Mouse (Mus musculus): ENCODE data around the gene Tmem107. TPM values are rescaled to one million over a fixed set of nuclear protein-coding genes. Genes with fewer than 3 reads are reported as not detected.
A peak's percentile ranks its signal among the peaks of the same experiment; 100 is the strongest.

Tmem107 gene
- total RNA-seq, 1 experiment = 38.8 TPM

DNA sequence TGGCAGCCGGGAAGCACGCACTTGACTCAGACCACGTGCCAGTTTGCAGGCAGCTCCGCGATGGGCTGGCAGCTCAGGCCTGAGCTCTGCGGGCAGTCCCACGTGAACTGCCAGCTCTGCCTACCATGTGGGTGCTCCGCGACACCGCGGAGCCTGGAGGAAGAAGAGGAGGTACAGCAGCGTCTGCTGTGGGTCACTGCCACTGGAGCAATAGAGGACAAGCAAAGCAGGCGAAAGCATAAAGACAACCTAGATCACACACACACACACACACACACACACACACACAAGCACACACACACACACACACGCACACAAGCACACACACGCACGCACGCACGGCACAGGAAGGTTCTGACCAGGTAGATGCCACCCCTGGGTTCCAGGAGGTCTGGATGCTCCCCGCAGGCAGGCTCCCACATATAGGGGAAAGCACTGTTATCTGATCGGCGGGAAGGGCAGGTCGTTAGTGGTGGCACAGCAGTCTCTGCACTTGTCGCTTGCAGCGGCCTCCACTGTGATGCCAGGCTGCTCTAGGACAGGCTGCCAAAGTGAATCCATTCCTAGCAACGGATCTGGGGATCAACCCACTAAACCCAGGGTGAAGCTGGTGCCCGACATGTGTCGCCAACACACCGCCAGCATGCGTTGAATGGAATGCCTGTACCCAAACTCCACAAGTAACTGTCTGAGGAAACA is 4.3 kb upstream of the Tmem107 start:
- Histone ChIP-seq H3K27ac (ENCODE audit: insufficient read depth, low read depth, low read length, poor library complexity, severe bottlenecking) (no peak overlapping the region), H3K9ac (ENCODE audit: insufficient read depth, low read depth, low read length, poor library complexity, severe bottlenecking) (peak overlapping the region; percentile 69), H3K4me3 (ENCODE audit: insufficient read depth in 1 of 2, low read depth in 1 of 2, low read length in 2 of 2, poor library complexity in 1 of 2, severe bottlenecking in 1 of 2) (peak overlapping the region; percentile 54 to 65), H3K4me1 (ENCODE audit: control insufficient read depth in 2 of 2, insufficient read depth in 2 of 2, low read length in 2 of 2, poor library complexity in 1 of 2) (peaks cover 3 to 5% of the 10 kb centered on the region in 2 experiments; a peak in 2 of 4 replicates), H3K36me3 (ENCODE audit: control insufficient read depth, insufficient read depth, low read length, poor library complexity, severe bottlenecking) (no peaks in the 10 kb centered on the region), H3K9me3 (ENCODE audit: control insufficient read depth, insufficient read depth, low read depth, low read length) (no peaks in the 10 kb centered on the region)
- DNase-seq (ENCODE audit: low read depth, low spot score) = no peak
- TF ChIP-seq CHD2 (IDR thresholded peaks at IDR 0.05; ENCODE audit: low read depth, low read length) = no peak
- in situ Hi-C loops (cut with MboI; ENCODE audit: low sequenced_read_pairs in 2 of 2, unreplicated experiment in 2 of 2) = no loop called here

DNA sequence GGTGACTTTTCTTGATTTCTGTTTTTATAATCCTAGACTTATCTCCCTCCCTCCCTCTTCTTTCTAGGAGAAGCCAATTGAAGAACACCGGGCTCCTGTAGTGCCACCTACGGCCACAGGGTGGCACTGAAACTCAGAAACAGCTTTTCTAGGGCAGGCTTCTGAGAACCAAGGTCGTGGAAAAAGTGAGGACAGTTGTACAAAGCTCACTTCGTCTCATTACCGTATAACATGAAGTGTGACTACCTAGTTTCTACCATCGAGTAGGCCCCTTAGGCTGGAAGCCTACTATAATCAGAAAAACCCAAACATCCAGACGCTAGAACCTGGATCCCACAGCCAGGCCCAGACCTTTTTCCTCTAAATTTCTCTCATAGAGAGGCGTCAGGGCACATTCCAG is 3.6 kb upstream of the Tmem107 start:
- in situ Hi-C loops (cut with MboI; ENCODE audit: low sequenced_read_pairs in 2 of 2, unreplicated experiment in 2 of 2) = no loop called here
- Histone ChIP-seq H3K4me3 (ENCODE audit: insufficient read depth in 1 of 2, low read depth in 1 of 2, low read length in 2 of 2, poor library complexity in 1 of 2, severe bottlenecking in 1 of 2) (peak overlapping the region; percentile 54 to 65), H3K36me3 (ENCODE audit: control insufficient read depth, insufficient read depth, low read length, poor library complexity, severe bottlenecking) (no peaks in the 10 kb centered on the region), H3K4me1 (ENCODE audit: control insufficient read depth in 2 of 2, insufficient read depth in 2 of 2, low read length in 2 of 2, poor library complexity in 1 of 2) (peaks cover 3 to 5% of the 10 kb centered on the region in 2 experiments; a peak in 2 of 4 replicates), H3K9me3 (ENCODE audit: control insufficient read depth, insufficient read depth, low read depth, low read length) (no peaks in the 10 kb centered on the region), H3K9ac (ENCODE audit: insufficient read depth, low read depth, low read length, poor library complexity, severe bottlenecking) (peak overlapping the region; percentile 31; the same call in 1 of the 2 replicates), H3K27ac (ENCODE audit: insufficient read depth, low read depth, low read length, poor library complexity, severe bottlenecking) (no peak overlapping the region)
- DNase-seq (ENCODE audit: low read depth, low spot score) = peak; percentile 93
- no peak for TF ChIP-seq CHD2 (IDR thresholded peaks at IDR 0.05; ENCODE audit: low read depth, low read length)
- TF ChIP-seq HCFC1 (IDR thresholded peaks at IDR 0.05; ENCODE audit: borderline replicate concordance, insufficient read depth, low read length) = no peak
- no peak for TF ChIP-seq ZNF384 (IDR thresholded peaks at IDR 0.05; ENCODE audit: low read depth, low read length)
- TF ChIP-seq MAFK (IDR thresholded peaks at IDR 0.05; ENCODE audit: insufficient read depth, low read depth, low read length) = no peak
- TF ChIP-seq ZC3H11A (IDR thresholded peaks at IDR 0.05; ENCODE audit: borderline replicate concordance, low read depth, low read length) = no peak

DNA sequence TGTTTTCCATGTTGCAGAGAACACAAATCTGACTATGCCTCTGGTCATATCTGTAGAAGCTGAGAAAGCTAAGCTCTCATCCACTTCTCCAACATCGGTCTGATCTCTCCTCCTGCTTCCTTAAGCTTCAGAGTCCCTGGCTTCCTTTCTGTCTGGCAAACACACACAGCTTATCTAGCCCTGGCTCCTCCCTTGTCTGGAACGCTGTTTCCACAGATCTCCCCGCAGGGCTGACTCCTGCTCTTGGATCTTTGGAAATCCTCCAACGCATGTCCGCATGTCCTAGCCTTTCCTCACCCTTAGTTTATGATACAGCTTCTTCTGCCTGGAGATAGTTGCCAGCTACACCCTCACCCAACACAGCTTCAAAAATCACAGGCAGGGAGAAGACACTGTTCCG is 3.0 kb upstream of the Tmem107 start:
- no peaks in the 10 kb centered on the region for H3K9me3 ChIP-seq (ENCODE audit: control insufficient read depth, insufficient read depth, low read depth, low read length)
- in situ Hi-C loops (cut with MboI; ENCODE audit: low sequenced_read_pairs in 2 of 2, unreplicated experiment in 2 of 2) = no loop called here
- H3K4me1 ChIP-seq (ENCODE audit: control insufficient read depth in 2 of 2, insufficient read depth in 2 of 2, low read length in 2 of 2, poor library complexity in 1 of 2) = peaks cover 5 to 6% of the 10 kb centered on the region in 2 experiments; a peak in 2 of 4 replicates
- no peak overlapping the region for H3K9ac ChIP-seq (ENCODE audit: insufficient read depth, low read depth, low read length, poor library complexity, severe bottlenecking)
- no peak for DNase-seq (ENCODE audit: low read depth, low spot score)
- H3K27ac ChIP-seq (ENCODE audit: insufficient read depth, low read depth, low read length, poor library complexity, severe bottlenecking) = no peak overlapping the region
- H3K36me3 ChIP-seq (ENCODE audit: control insufficient read depth, insufficient read depth, low read length, poor library complexity, severe bottlenecking) = no peaks in the 10 kb centered on the region
- TF ChIP-seq ZC3H11A (IDR thresholded peaks at IDR 0.05; ENCODE audit: borderline replicate concordance, low read depth, low read length) (no peak), CHD2 (IDR thresholded peaks at IDR 0.05; ENCODE audit: low read depth, low read length) (no peak), HCFC1 (IDR thresholded peaks at IDR 0.05; ENCODE audit: borderline replicate concordance, insufficient read depth, low read length) (no peak), ZNF384 (IDR thresholded peaks at IDR 0.05; ENCODE audit: low read depth, low read length) (no peak), MAFK (IDR thresholded peaks at IDR 0.05; ENCODE audit: insufficient read depth, low read depth, low read length) (no peak)
- no peak overlapping the region for H3K4me3 ChIP-seq (ENCODE audit: insufficient read depth in 1 of 2, low read depth in 1 of 2, low read length in 2 of 2, poor library complexity in 1 of 2, severe bottlenecking in 1 of 2)

- Histone ChIP-seq H3K27ac (ENCODE audit: insufficient read depth, low read depth, low read length, poor library complexity, severe bottlenecking) (peak overlapping the region; percentile 5), H3K9me3 (ENCODE audit: control insufficient read depth, insufficient read depth, low read depth, low read length) (no peaks in the 10 kb centered on the region), H3K4me3 (ENCODE audit: insufficient read depth in 1 of 2, low read depth in 1 of 2, low read length in 2 of 2, poor library complexity in 1 of 2, severe bottlenecking in 1 of 2) (peak overlapping the region; percentile 69 to 80), H3K4me1 (ENCODE audit: control insufficient read depth in 2 of 2, insufficient read depth in 2 of 2, low read length in 2 of 2, poor library complexity in 1 of 2) (peaks cover 5 to 8% of the 10 kb centered on the region in 2 experiments; a peak in 2 of 4 replicates), H3K9ac (ENCODE audit: insufficient read depth, low read depth, low read length, poor library complexity, severe bottlenecking) (peak overlapping the region; percentile 84), H3K36me3 (ENCODE audit: control insufficient read depth, insufficient read depth, low read length, poor library complexity, severe bottlenecking) (no peaks in the 10 kb centered on the region)
- TF ChIP-seq ZNF384 (IDR thresholded peaks at IDR 0.05; ENCODE audit: low read depth, low read length) = no peak
- no peak for DNase-seq (ENCODE audit: low read depth, low spot score)
- in situ Hi-C loops (cut with MboI; ENCODE audit: low sequenced_read_pairs in 2 of 2, unreplicated experiment in 2 of 2) = no loop called here
These were observed 513 bp upstream of the Tmem107 start for GRCm38 (mm10) chr11:69070093-69070492.

GRCm38 (mm10) chr11:69071262-69071661 is 656 bp downstream of the Tmem107 start:
- no peak for TF ChIP-seq CHD2 (IDR thresholded peaks at IDR 0.05; ENCODE audit: low read depth, low read length)
- no peak for TF ChIP-seq ZNF384 (IDR thresholded peaks at IDR 0.05; ENCODE audit: low read depth, low read length)
- no peak for TF ChIP-seq MAFK (IDR thresholded peaks at IDR 0.05; ENCODE audit: insufficient read depth, low read depth, low read length)
- no peak for TF ChIP-seq ZC3H11A (IDR thresholded peaks at IDR 0.05; ENCODE audit: borderline replicate concordance, low read depth, low read length)
- TF ChIP-seq HCFC1 (IDR thresholded peaks at IDR 0.05; ENCODE audit: borderline replicate concordance, insufficient read depth, low read length) = no peak
- H3K4me3 ChIP-seq (ENCODE audit: insufficient read depth in 1 of 2, low read depth in 1 of 2, low read length in 2 of 2, poor library complexity in 1 of 2, severe bottlenecking in 1 of 2) = peak overlapping the region; percentile 69 to 80
- peaks cover 5 to 8% of the 10 kb centered on the region in 2 experiments; a peak in 2 of 4 replicates for H3K4me1 ChIP-seq (ENCODE audit: control insufficient read depth in 2 of 2, insufficient read depth in 2 of 2, low read length in 2 of 2, poor library complexity in 1 of 2)
- DNase-seq (ENCODE audit: low read depth, low spot score) = no peak
- in situ Hi-C loops (cut with MboI; ENCODE audit: low sequenced_read_pairs in 2 of 2, unreplicated experiment in 2 of 2) = no loop called here
- peak overlapping the region; percentile 79 for H3K9ac ChIP-seq (ENCODE audit: insufficient read depth, low read depth, low read length, poor library complexity, severe bottlenecking)
- H3K9me3 ChIP-seq (ENCODE audit: control insufficient read depth, insufficient read depth, low read depth, low read length) = no peaks in the 10 kb centered on the region
- no peaks in the 10 kb centered on the region for H3K36me3 ChIP-seq (ENCODE audit: control insufficient read depth, insufficient read depth, low read length, poor library complexity, severe bottlenecking)
- H3K27ac ChIP-seq (ENCODE audit: insufficient read depth, low read depth, low read length, poor library complexity, severe bottlenecking) = no peak overlapping the region
